Mouse (Mus musculus): Measurements from ENCODE around the gene Zfp61.

The Zfp61 gene

DNA sequence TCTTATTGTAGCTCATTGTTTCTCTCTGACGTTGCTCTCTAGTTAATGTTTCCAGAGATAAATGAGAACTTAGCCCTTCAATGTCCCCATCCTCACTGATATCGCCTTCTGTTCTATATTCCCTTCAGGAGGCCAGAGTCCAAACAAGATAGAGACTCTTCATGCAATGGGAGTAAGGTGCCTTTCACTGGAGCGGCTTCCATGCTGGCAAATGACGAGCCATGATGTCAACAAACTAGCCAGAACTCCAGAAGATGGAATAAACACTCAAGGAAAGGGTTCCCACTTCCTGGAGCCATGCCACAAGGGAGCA, 41.1 kb downstream of the Zfp61 start:
- DNase-seq (ENCODE audit: low spot score), result no peak

DNA sequence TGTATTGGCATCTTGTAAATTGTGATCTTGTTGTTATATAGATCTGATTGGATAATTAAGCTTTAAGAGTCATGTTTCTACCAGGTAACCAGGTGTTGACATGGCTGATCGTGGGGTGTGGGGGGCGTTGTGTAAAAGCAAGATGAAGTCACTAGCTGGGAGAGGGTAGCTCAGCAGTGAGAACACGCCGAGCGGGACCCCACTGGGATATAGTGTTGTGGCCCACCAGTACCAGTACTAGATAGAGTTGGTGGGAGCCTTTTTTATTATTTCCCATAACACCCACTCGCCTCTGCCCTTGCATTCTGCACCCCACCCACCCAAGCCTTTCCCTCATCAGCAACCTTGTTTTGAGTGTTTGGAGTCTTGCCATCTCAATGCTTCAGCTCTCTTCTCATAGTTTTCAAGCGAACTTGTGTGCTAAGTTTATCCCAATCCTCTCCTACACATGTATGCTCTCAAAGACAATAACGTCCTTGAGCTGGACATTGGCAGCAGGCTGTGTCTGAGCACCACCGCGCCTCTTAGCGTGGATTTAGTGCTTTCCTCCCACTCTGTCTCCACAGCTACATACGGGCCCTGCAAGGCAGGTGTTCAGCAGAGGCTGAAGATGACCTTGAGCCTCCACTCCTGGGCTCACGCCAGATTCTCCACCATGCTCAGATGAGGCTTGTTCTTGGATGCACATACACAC, 41.6 kb downstream of the Zfp61 start:
- no peak for DNase-seq (ENCODE audit: low spot score)

DNA sequence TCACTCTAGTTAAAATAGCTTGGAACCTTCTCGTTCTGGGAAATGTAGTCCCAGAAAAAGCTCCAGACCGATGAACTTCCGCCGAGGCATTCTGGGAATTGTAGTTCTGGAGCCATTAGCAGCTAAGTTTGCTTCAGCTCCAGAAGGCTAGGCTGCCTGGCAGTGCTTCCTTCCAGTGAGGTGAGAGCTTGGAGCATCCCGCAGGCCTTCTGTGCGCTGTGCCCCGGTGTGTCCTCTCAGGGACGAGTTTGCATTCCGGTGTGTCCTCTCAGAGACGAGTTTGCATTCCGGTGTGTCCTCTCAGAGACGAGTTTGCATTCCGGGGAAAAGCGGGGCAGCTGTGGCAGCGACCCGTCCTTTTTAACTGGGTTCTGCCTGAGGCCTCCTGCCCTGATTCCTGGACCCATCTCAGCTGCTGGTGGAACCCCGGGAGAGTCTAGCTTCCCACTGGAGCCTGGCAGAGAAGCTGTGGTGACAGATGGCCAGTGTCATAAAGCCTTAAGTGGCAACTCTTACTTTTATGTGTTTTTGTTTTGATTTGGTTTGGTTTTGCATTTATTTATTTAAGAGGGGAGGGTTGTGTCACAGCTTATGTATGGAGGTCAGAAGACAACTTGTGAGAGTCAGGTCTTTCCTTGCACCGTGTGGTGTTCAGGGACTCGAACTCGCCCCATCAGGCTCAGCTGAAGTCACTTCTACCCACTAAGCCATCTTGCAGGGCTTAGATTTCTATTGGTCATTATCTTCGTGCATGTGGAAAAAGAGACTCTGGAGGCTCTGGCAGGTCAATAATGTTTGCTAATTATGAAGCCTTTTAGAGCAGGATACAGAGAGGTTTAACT, 46.2 kb downstream of the Zfp61 start, which contains the start of gene Zfp108:
Gene Zfp108 (plus strand): TSS at position 162 of the 842 bp plus-strand sequence.
- peak; percentile 92 for DNase-seq (ENCODE audit: low spot score)

DNA sequence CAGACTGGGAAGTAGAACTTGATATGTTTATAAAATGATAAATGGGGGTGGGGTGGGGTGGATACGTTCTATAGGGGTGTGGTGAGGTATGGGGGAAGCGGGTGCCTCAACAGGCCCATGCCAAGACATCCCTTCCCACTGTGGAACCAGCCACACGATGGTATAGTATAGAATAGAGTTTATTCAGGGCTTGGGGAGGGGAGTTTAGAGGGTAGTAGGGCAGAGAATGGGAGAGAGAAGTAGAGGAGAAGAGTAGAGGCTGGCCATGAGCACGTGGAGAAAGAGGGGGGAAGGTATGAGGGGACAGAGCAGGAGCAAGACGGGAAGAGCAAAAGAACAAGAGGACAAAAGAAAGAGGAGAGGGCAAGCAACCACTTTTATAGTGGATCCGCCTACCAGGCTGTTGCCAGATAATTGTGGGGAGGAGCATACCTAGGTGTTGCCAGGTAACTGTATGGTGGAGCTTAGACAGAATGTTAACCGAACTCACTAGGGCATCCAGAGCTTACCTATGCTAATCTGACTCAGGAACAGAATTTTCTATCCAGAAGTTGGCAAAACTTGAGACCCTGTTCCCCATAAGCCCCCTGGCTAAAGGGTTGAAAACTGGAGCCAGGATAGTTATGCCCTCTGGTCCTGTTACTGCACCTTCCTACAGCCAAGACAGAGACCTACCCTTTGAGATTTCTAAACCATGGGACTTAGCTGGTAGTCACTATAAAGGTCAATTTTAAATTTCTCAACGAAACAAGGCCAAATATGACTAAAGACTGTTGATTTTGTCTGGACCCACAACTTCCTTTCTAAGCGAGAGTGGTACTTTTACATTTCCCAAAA, 47.0 kb downstream of the Zfp61 start:
- DNase-seq (ENCODE audit: low spot score), result no peak
